Mouse (Mus musculus) CD8-positive naive resting alpha-beta T cell, adult 2 months (primary cell): ENCODE data around the gene Cyp2j13.
"Not testable (repeated sequence)": the region's sequence is repeated elsewhere in the genome, so short reads cannot be mapped to it uniquely, and the experiment has no call there.

ENCODE experiments used
- DNase-seq, 2 experiments: peaks; one replicate each; pipeline ENCODE4 v3.0.0; 2022; ENCODE audit warnings: low read depth in 2 of 2, low spot score in 2 of 2

The Cyp2j13 gene

DNA sequence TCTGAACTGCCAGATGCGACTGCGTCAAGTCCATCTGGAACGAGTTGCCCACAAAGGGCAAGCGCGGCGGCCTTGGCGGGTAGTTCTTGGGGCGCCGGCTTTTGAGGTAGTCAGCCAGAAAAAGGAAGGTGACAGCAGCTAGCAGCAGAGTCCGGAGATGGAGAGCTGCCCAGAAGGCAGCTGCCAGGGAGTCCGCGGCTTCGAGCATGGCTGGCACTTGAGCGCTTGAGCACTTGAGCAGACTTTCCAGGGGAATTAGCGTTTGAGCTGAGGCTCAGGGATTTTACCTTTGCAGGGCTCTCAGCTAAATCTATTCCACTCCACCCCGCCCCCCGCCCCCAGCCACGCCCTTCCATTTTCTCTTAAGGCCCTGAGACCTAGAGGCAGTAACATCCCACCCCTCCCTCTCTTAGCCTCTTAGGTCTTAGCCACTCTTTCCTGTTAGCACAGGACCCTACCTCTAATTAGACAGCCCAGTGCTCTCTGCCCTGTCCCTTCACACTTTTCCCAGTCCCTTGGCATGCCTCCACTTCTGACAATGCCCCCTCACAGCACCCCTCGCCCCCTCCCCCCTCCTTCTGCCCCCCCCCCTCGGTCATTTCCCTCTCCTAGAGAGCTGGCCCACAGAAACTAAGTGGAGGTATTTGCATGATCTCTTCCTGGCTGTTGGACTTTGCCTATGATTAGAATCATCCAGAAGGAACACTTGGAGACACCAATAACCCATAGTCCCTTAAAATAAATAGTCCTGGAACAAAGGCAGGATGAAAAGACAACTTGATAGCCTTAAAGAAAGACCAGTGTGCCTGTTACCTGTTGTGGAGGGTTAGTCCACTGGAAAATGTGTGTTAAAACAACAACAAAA, at the start of gene Cyp2j13:
Gene Cyp2j13 (minus strand): TSS at position 286 of the 865 bp plus-strand sequence.
- no peak for DNase-seq

DNA sequence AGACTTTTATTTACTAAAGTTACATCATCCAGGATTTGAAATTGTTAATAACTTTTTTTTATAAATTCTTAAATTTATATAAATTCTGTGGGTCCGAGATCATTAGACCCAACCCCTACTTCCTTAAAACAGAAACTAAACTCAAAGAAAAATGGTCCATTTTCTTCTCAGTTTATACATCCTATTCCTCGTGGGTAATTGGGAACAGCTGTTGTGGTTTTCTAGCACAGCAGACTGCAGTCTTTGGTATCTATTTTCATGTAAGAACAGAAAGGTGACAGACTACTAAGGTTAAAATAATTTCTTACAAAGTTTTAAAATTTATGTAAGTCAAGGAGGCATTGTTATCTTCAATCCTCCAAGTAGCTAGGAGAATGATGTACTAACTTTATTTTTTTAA, 19.5 kb upstream of the Cyp2j13 start:
- DNase-seq: no peak

- DNase-seq: no peak
These were observed 14.5 kb upstream of the Cyp2j13 start for GRCm38 (mm10) chr4:96091869-96092268.

DNA sequence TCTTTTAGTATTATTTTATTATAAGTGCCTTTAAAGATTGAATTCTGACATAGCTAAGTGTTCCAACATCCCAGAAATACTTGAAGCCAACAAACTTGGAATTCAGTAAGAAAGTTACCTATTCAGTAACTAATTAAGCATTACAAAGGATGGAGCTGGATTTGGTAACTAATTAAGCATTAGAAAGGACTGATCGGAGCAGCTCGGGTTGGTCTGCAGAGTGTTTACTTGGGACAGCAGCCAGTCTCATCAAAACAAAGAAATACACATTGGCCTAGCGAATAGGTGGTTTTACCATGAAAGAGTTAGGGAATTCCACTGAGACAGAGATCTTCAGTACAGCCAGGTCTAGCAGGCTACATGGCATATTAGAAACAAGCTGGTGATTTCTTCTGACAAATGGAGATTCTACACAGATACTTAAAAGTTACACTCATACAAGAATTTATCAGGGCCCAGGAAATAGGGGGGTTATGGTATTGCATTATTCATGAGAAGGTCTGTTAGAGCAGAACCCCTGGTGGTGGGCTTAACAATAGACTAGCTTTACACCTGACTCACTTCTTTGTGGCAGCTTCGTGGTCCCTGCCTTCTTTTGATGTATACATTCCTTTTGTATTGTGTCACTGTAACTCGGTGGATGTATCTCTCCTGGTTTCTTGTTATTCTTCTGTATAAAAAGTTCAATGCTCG, 12.2 kb upstream of the Cyp2j13 start:
- not testable (repeated sequence) for DNase-seq

DNA sequence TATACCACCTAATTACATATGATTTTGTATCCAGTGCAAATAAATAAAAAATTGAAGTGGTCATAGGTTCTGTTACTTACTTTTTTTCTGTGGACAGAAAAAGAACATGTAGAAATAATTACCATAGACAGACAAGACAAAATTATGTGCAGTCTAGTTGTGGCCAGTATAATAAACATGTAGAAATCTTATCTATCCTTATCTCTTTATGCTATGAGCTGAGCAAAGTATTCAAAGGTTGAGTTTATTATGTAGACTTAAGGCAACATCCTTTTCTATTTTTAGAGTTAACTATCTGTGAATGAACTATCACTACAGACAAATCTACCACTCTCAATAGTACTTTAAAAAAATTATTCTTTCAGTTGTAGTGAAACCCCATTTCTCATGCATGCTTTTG, 962 bp upstream of the Cyp2j13 start:
- no peak for DNase-seq

GRCm38 (mm10) chr4:96062045-96062444, 15.3 kb downstream of the Cyp2j13 start:
- no peak for DNase-seq

DNA sequence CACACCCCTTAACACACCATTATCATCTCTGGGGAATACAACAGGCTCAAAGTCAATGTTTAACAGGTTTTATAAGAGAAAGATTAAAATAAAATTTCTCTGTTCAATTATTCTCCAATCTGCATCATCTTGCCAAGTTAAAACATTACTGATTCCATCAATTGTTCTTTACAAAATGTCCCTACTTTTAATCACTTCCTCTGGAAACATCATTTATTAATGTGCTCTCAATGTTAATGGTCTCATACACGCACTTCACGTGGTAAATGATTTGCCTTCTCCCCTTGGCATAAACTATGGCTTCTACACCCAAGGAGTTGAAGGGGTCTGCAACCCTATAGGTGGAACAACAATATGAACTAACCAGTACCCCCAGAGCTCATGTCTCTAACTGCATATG, 17.2 kb downstream of the Cyp2j13 start:
- DNase-seq: no peak

DNA sequence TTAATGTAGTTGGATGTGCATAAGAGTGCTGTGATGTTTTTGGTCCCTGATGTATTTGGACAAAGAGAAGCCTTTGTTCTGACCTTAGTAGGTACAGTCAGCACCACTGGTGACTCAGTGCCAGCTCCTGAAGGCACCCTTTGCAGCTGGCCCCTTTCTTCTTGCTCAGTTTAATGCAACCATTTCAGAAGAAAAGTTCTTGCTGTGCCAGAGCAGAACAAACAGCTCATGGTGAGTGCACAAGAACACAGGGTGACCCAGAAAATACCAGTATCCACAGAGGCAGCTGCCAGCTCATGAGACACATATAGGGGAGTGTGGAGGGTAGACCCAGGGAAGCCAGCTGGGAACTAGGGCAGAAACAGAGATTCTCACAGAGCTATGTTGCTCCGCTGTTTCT, 48.9 kb downstream of the Cyp2j13 start:
- no peak for DNase-seq

DNA sequence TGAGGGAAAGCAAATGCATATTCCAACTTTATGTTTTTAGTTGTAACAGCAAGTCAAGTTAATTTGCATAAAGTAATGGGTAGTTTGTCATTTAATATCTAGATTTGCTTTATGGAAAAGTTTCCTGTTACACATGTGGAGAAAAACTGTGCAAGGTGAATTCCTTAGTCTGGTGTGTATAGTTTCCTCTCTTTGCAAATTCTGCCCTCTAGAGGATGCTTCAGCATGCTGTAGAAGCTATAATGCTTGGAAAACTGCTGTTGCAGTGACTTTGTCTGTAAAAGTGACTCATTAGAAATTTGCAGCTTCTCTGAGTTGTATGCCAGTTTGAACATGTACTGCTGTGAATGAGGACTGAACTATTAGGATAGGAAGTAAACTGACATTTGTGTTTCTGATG, 54.5 kb downstream of the Cyp2j13 start:
- DNase-seq: no peak

DNA sequence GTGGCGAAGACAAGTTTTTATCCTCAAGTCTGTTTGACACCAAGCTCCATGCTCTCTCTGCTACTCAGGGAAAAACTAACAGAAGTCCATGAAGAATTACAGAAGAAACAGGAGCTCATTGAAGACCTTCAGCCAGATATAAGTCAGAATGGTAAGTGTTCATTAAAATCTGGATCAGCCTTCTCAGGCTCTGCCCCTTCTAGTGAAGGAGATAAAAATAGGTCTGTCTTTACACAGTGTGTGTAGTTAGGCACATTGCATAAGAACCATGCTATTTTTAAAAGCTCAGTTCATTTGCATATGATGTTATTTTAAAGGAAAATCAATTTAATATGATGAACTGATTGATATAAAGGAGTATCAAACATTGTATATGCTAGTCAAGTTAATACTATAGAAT, 60.5 kb downstream of the Cyp2j13 start:
- no peak for DNase-seq

GRCm38 (mm10) chr4:95982221-95982620, 95.1 kb downstream of the Cyp2j13 start:
- not testable (repeated sequence) for DNase-seq
